In the genomic region with DNA sequence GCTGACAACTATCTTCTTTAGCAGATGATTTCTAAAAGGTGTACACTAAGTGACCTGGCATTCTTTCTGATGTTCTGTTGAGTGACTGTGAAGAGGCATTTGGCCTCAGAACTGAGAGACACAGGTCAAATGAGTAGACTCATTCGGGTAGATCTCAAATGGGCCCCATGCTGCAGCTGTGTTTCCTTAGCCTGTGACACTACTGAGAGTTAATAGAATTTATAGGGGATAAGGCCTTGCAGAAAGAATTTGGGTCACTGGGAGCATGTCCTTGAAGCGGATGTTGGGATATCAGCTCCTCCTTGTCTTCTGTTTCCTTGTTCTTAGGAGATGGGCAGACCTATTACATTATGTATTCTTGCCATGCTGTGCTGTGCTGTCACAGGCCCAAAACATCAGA, we compare ENCODE assay signal across 22 mouse cellular contexts.
"Had no signal": no experiment of that assay in that cellular context is flagged by ENCODE, and none has a peak within 500 bp of the region (broad histone marks: within the 10 kb centered on the region; RNA-seq: fewer than 3 reads in every experiment).

No protein-coding gene starts in this region.

- H3K4me1 ChIP-seq: limb, embryonic 10.5 days; limb, embryonic 13.5 days; liver, embryonic 12.5 days; liver, embryonic 15.5 days; lung, embryonic 15.5 days; megakaryocyte, embryonic 14.5 days; midbrain, embryonic 10.5 days; neural tube, embryonic 12.5 days; neural tube, embryonic 15.5 days had no signal

- H3K36me3 ChIP-seq: limb, embryonic 10.5 days; limb, embryonic 13.5 days; liver, embryonic 12.5 days; liver, embryonic 15.5 days; lung, embryonic 15.5 days; midbrain, embryonic 10.5 days; neural tube, embryonic 12.5 days; neural tube, embryonic 15.5 days had no signal

- H3K4me3 ChIP-seq: limb, embryonic 10.5 days; limb, embryonic 13.5 days; liver, embryonic 12.5 days; liver, embryonic 15.5 days; lung, embryonic 15.5 days; megakaryocyte, embryonic 14.5 days; midbrain, embryonic 10.5 days; neural tube, embryonic 12.5 days; neural tube, embryonic 15.5 days had no signal

- DNase-seq: liver; lung, adult 18-20 months; lung, postnatal 10 days; lung, postnatal 36 days; midbrain, embryonic 14.5 days; right cerebral cortex, adult 18-20 months; right cerebral cortex, postnatal 14 days; right cerebral cortex, postnatal 4 days; thymus, adult 2 months; thymus, postnatal 14 days; thymus, postnatal 4 days had no signal

- ATAC-seq: intestine, postnatal 0 days; liver, embryonic 12.5 days had no signal

- H3K4me2 ChIP-seq: limb, embryonic 13.5 days; liver, embryonic 12.5 days; liver, embryonic 15.5 days; lung, embryonic 15.5 days; neural tube, embryonic 12.5 days; neural tube, embryonic 15.5 days had no signal

- H3K9ac ChIP-seq: limb, embryonic 13.5 days; liver, embryonic 12.5 days; liver, embryonic 15.5 days; lung, embryonic 15.5 days; neural tube, embryonic 12.5 days; neural tube, embryonic 15.5 days had no signal

- H3K9me3 ChIP-seq: limb, embryonic 10.5 days; limb, embryonic 13.5 days; liver, embryonic 12.5 days; liver, embryonic 15.5 days; lung, embryonic 15.5 days; megakaryocyte, embryonic 14.5 days; midbrain, embryonic 10.5 days; neural tube, embryonic 12.5 days; neural tube, embryonic 15.5 days had no signal

- H3K27ac ChIP-seq: limb, embryonic 10.5 days; limb, embryonic 13.5 days; liver, embryonic 12.5 days; liver, embryonic 15.5 days; lung, embryonic 15.5 days; midbrain, embryonic 10.5 days; neural tube, embryonic 12.5 days; neural tube, embryonic 15.5 days; stomach, postnatal 0 days had no signal

- H3K27me3 ChIP-seq: limb, embryonic 13.5 days; liver, embryonic 12.5 days; liver, embryonic 15.5 days; lung, embryonic 15.5 days; megakaryocyte, embryonic 14.5 days; neural tube, embryonic 12.5 days; neural tube, embryonic 15.5 days had no signal
